Mouse (Mus musculus): Measurements from ENCODE around the gene Vgll4. TPM values are rescaled to one million over a fixed set of nuclear protein-coding genes. Genes with fewer than 3 reads are reported as not detected.

The Vgll4 gene
- total and polyA plus RNA-seq, 2 experiments = 24.3 to 44.5 TPM

GRCm38 (mm10) chr6:114916715-114916992, 53.1 kb downstream of the Vgll4 start:
- Histone ChIP-seq H3K79me2 (ENCODE audit: control insufficient read depth, insufficient read depth, low read length) (peaks cover 69% of the 10 kb centered on the region), H3K36me3 (ENCODE audit: control insufficient read depth, insufficient read depth, low read length) (no peaks in the 10 kb centered on the region), H3K9ac (ENCODE audit: low read depth, low read length) (no peak overlapping the region), H3K27me3 (ENCODE audit: control insufficient read depth, insufficient read depth, low read length) (no peaks in the 10 kb centered on the region), H3K27ac (replicated peaks; ENCODE audit: insufficient read depth, low read depth, low read length) (0 out of 2 replicates have a peak overlapping the region, but pooled peaks have one; percentile 3), H3K4me1 (ENCODE audit: control insufficient read depth, insufficient read depth, low read length) (peaks cover 47% of the 10 kb centered on the region), H3K4me3 (ENCODE audit: insufficient read depth, low read depth, low read length) (no peak overlapping the region)
- WGBS = 5% methylated on average over 5 of the region's 5 CpGs
- TF ChIP-seq CTCF (IDR thresholded peaks at IDR 0.05; ENCODE audit: low read depth, low read length) = no peak
- TF ChIP-seq POLR2A (IDR thresholded peaks at IDR 0.05; ENCODE audit: extremely low read depth, insufficient read depth, low read length) = no peak
- DNase-seq (ENCODE audit: extremely low read depth, low read depth, low spot score) = peak; percentile 52

- Histone ChIP-seq H3K9ac (ENCODE audit: low read depth, low read length) (no peak overlapping the region), H3K4me3 (ENCODE audit: insufficient read depth, low read depth, low read length) (no peak overlapping the region)
- DNase-seq (ENCODE audit: extremely low read depth, low read depth, low spot score) = no peak
Measured at GRCm38 (mm10) chr6:114915915-114916714, 53.7 kb downstream of the Vgll4 start.

DNA sequence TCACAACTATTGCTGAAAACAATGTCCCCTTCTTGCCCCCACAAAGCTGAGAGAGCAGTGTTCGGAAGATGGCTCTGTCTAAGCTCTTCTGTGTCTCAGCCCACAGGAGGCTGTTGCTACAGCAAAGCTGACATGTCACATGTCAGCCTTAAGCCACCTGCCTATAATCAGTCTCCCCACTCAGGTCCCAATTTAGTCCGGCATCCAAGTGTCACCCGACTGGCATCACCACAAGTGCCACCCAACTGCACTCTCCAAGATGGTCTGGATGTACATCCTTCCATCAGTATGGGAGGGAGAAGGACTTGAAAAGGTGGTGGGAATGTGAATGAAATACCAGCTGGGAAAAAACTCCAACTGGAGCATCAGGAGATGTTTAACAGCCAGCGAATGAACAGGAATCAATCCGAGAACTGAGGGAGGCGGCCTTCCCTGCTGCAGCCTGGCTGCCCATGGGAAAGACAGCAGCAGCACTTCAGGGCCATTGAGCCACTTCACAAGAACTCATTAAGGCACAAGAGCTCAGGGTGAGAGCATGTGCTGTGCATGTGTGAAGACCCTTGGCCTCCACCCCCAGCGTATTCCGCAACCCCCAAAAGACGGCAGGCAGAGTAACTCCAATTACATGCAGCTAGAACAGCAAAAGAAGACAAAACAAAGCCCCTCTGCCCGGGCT, 55.6 kb downstream of the Vgll4 start:
- DNase-seq (ENCODE audit: extremely low read depth, low read depth, low spot score) = no peak
- Histone ChIP-seq H3K4me1 (ENCODE audit: control insufficient read depth, insufficient read depth, low read length) (peaks cover 43% of the 10 kb centered on the region), H3K36me3 (ENCODE audit: control insufficient read depth, insufficient read depth, low read length) (no peaks in the 10 kb centered on the region), H3K9ac (ENCODE audit: low read depth, low read length) (no peak overlapping the region), H3K27ac (replicated peaks; ENCODE audit: insufficient read depth, low read depth, low read length) (no peak overlapping the region; the same call in 1 of the 2 replicates), H3K4me3 (ENCODE audit: insufficient read depth, low read depth, low read length) (no peak overlapping the region), H3K79me2 (ENCODE audit: control insufficient read depth, insufficient read depth, low read length) (peaks cover 66% of the 10 kb centered on the region), H3K27me3 (ENCODE audit: control insufficient read depth, insufficient read depth, low read length) (no peaks in the 10 kb centered on the region)
- TF ChIP-seq POLR2A (IDR thresholded peaks at IDR 0.05; ENCODE audit: extremely low read depth, insufficient read depth, low read length) (no peak), CTCF (IDR thresholded peaks at IDR 0.05; ENCODE audit: low read depth, low read length) (no peak)
- 89% methylated on average over 10 of the region's 10 CpGs for WGBS

More at GRCm38 (mm10) chr6:114915915-114916714, 53.7 kb downstream of the Vgll4 start:
- H3K36me3 ChIP-seq (ENCODE audit: control insufficient read depth, insufficient read depth, low read length) = no peaks in the 10 kb centered on the region
- peaks cover 47% of the 10 kb centered on the region for H3K4me1 ChIP-seq (ENCODE audit: control insufficient read depth, insufficient read depth, low read length)
- 0 out of 2 replicates have a peak overlapping the region, but pooled peaks have one; percentile 3 for H3K27ac ChIP-seq (replicated peaks; ENCODE audit: insufficient read depth, low read depth, low read length)
- TF ChIP-seq POLR2A (IDR thresholded peaks at IDR 0.05; ENCODE audit: extremely low read depth, insufficient read depth, low read length) (no peak), CTCF (IDR thresholded peaks at IDR 0.05; ENCODE audit: low read depth, low read length) (no peak)
- peaks cover 74% of the 10 kb centered on the region for H3K79me2 ChIP-seq (ENCODE audit: control insufficient read depth, insufficient read depth, low read length)
- H3K27me3 ChIP-seq (ENCODE audit: control insufficient read depth, insufficient read depth, low read length) = no peaks in the 10 kb centered on the region
- WGBS = 57% methylated on average over 19 of the region's 19 CpGs

- DNase-seq (ENCODE audit: extremely low read depth, low read depth, low spot score) = peak; percentile 92
- WGBS = 20% methylated on average over 4 of the region's 4 CpGs
- Histone ChIP-seq H3K79me2 (ENCODE audit: control insufficient read depth, insufficient read depth, low read length) (peaks cover 61% of the 10 kb centered on the region), H3K4me3 (ENCODE audit: insufficient read depth, low read depth, low read length) (no peak overlapping the region), H3K9ac (ENCODE audit: low read depth, low read length) (no peak overlapping the region), H3K4me1 (ENCODE audit: control insufficient read depth, insufficient read depth, low read length) (peaks cover 39% of the 10 kb centered on the region), H3K27ac (replicated peaks; ENCODE audit: insufficient read depth, low read depth, low read length) (peak overlapping the region; percentile 76), H3K27me3 (ENCODE audit: control insufficient read depth, insufficient read depth, low read length) (no peaks in the 10 kb centered on the region), H3K36me3 (ENCODE audit: control insufficient read depth, insufficient read depth, low read length) (peaks cover 2% of the 10 kb centered on the region; the same call in 1 of the 2 replicates)
- TF ChIP-seq CTCF (IDR thresholded peaks at IDR 0.05; ENCODE audit: low read depth, low read length) = no peak
- no peak for TF ChIP-seq POLR2A (IDR thresholded peaks at IDR 0.05; ENCODE audit: extremely low read depth, insufficient read depth, low read length)
Measured at GRCm38 (mm10) chr6:114913142-114913541, 56.7 kb downstream of the Vgll4 start.

- H3K9ac ChIP-seq (ENCODE audit: low read depth, low read length) = no peak overlapping the region
- no peaks in the 10 kb centered on the region for H3K27me3 ChIP-seq (ENCODE audit: control insufficient read depth, insufficient read depth, low read length)
- no peak for DNase-seq (ENCODE audit: extremely low read depth, low read depth, low spot score)
- H3K36me3 ChIP-seq (ENCODE audit: control insufficient read depth, insufficient read depth, low read length) = peaks cover 2% of the 10 kb centered on the region; the same call in 1 of the 2 replicates
- no peak overlapping the region for H3K27ac ChIP-seq (replicated peaks; ENCODE audit: insufficient read depth, low read depth, low read length)
- no peak overlapping the region for H3K4me3 ChIP-seq (ENCODE audit: insufficient read depth, low read depth, low read length)
- WGBS = 73% methylated on average over 3 of the region's 3 CpGs
- peaks cover 58% of the 10 kb centered on the region for H3K79me2 ChIP-seq (ENCODE audit: control insufficient read depth, insufficient read depth, low read length)
- no peak for TF ChIP-seq POLR2A (IDR thresholded peaks at IDR 0.05; ENCODE audit: extremely low read depth, insufficient read depth, low read length)
- TF ChIP-seq CTCF (IDR thresholded peaks at IDR 0.05; ENCODE audit: low read depth, low read length) = no peak
- H3K4me1 ChIP-seq (ENCODE audit: control insufficient read depth, insufficient read depth, low read length) = peaks cover 32% of the 10 kb centered on the region
Measured at GRCm38 (mm10) chr6:114911540-114911939, 58.3 kb downstream of the Vgll4 start.

Data from liver, adult 2 months (tissue).